Mouse (Mus musculus): ENCODE results near the gene Mgmt. TPM values are rescaled to one million over a fixed set of nuclear protein-coding genes. Genes with fewer than 3 reads are reported as not detected.

Mgmt gene
- polyA plus RNA-seq, 1 experiment, result 7.9 TPM

- no peaks in the 10 kb centered on the region for H3K27me3 ChIP-seq (replicated peaks)
- H3K36me3 ChIP-seq (replicated peaks; ENCODE audit: low read length), result no peaks in the 10 kb centered on the region
- peaks cover 21% of the 10 kb centered on the region for H3K4me1 ChIP-seq
- no peak overlapping the region for H3K4me3 ChIP-seq (replicated peaks)
- TF ChIP-seq GATA1 (IDR thresholded peaks at IDR 0.05; ENCODE audit: borderline replicate concordance, low read length), result no peak
- no peak for TF ChIP-seq FLI1 (IDR thresholded peaks at IDR 0.05; ENCODE audit: low read length)
- H3K9me3 ChIP-seq, result peaks cover 23% of the 10 kb centered on the region
Measured at GRCm38 (mm10) chr7:136897481-136897880, 3.1 kb downstream of the Mgmt start.

GRCm38 (mm10) chr7:136898005-136898404 lies 3.6 kb downstream of the Mgmt start:
- H3K36me3 ChIP-seq (replicated peaks; ENCODE audit: low read length), result no peaks in the 10 kb centered on the region
- TF ChIP-seq FLI1 (IDR thresholded peaks at IDR 0.05; ENCODE audit: low read length) (no peak), GATA1 (IDR thresholded peaks at IDR 0.05; ENCODE audit: borderline replicate concordance, low read length) (no peak)
- H3K9me3 ChIP-seq, result peaks cover 23% of the 10 kb centered on the region
- H3K4me3 ChIP-seq (replicated peaks), result no peak overlapping the region
- H3K27me3 ChIP-seq (replicated peaks), result no peaks in the 10 kb centered on the region
- H3K4me1 ChIP-seq, result peaks cover 21% of the 10 kb centered on the region

GRCm38 (mm10) chr7:136908616-136909144 lies 14.3 kb downstream of the Mgmt start:
- peaks cover 49% of the 10 kb centered on the region for H3K9me3 ChIP-seq
- H3K4me1 ChIP-seq, result peaks cover 3% of the 10 kb centered on the region; the same call in 1 of the 2 replicates
- H3K36me3 ChIP-seq (replicated peaks; ENCODE audit: low read length), result peaks cover 4% of the 10 kb centered on the region
- H3K27me3 ChIP-seq (replicated peaks), result no peaks in the 10 kb centered on the region
- no peak for TF ChIP-seq FLI1 (IDR thresholded peaks at IDR 0.05; ENCODE audit: low read length)
- TF ChIP-seq GATA1 (IDR thresholded peaks at IDR 0.05; ENCODE audit: borderline replicate concordance, low read length), result no peak
- peak overlapping the region; percentile 44 for H3K4me3 ChIP-seq (replicated peaks)

- TF ChIP-seq FLI1 (IDR thresholded peaks at IDR 0.05; ENCODE audit: low read length) (no peak), GATA1 (IDR thresholded peaks at IDR 0.05; ENCODE audit: borderline replicate concordance, low read length) (no peak)
- H3K4me1 ChIP-seq, result peaks cover 4% of the 10 kb centered on the region; the same call in 1 of the 2 replicates
- H3K36me3 ChIP-seq (replicated peaks; ENCODE audit: low read length), result no peaks in the 10 kb centered on the region
- H3K27me3 ChIP-seq (replicated peaks), result no peaks in the 10 kb centered on the region
- H3K4me3 ChIP-seq (replicated peaks), result no peak overlapping the region
- peaks cover 26% of the 10 kb centered on the region for H3K9me3 ChIP-seq
Measured at GRCm38 (mm10) chr7:136912901-136913300, 18.5 kb downstream of the Mgmt start.

- peaks cover 13% of the 10 kb centered on the region for H3K36me3 ChIP-seq (replicated peaks; ENCODE audit: low read length)
- no peak for TF ChIP-seq FLI1 (IDR thresholded peaks at IDR 0.05; ENCODE audit: low read length)
- no peaks in the 10 kb centered on the region for H3K27me3 ChIP-seq (replicated peaks)
- H3K9me3 ChIP-seq, result peaks cover 7% of the 10 kb centered on the region; the same call in 1 of the 2 replicates
- H3K4me3 ChIP-seq (replicated peaks), result no peak overlapping the region
- H3K4me1 ChIP-seq, result peaks cover 6% of the 10 kb centered on the region; the same call in 1 of the 2 replicates
Measured at GRCm38 (mm10) chr7:136916021-136916420, 21.6 kb downstream of the Mgmt start.

GRCm38 (mm10) chr7:136920976-136921755 lies 26.8 kb downstream of the Mgmt start:
- peaks cover 27% of the 10 kb centered on the region for H3K36me3 ChIP-seq (replicated peaks; ENCODE audit: low read length)
- peaks cover 10% of the 10 kb centered on the region; the same call in 1 of the 2 replicates for H3K9me3 ChIP-seq
- no peaks in the 10 kb centered on the region for H3K27me3 ChIP-seq (replicated peaks)
- H3K4me1 ChIP-seq, result peaks cover 8% of the 10 kb centered on the region; the same call in 1 of the 2 replicates
- TF ChIP-seq GATA1 (IDR thresholded peaks at IDR 0.05; ENCODE audit: borderline replicate concordance, low read length), result no peak
- no peak for TF ChIP-seq FLI1 (IDR thresholded peaks at IDR 0.05; ENCODE audit: low read length)
- H3K4me3 ChIP-seq (replicated peaks), result no peak overlapping the region

- Histone ChIP-seq H3K9me3 (peaks cover 10% of the 10 kb centered on the region; the same call in 1 of the 2 replicates), H3K27me3 (replicated peaks) (no peaks in the 10 kb centered on the region), H3K36me3 (replicated peaks; ENCODE audit: low read length) (peaks cover 27% of the 10 kb centered on the region), H3K4me3 (replicated peaks) (no peak overlapping the region), H3K4me1 (peaks cover 12% of the 10 kb centered on the region; the same call in 1 of the 2 replicates)
- TF ChIP-seq GATA1 (IDR thresholded peaks at IDR 0.05; ENCODE audit: borderline replicate concordance, low read length) (no peak), FLI1 (IDR thresholded peaks at IDR 0.05; ENCODE audit: low read length) (no peak)
Measured at GRCm38 (mm10) chr7:136922230-136922629, 27.8 kb downstream of the Mgmt start.

GRCm38 (mm10) chr7:136924610-136925260 lies 30.3 kb downstream of the Mgmt start:
- no peaks in the 10 kb centered on the region for H3K27me3 ChIP-seq (replicated peaks)
- H3K4me3 ChIP-seq (replicated peaks), result peak overlapping the region; percentile 80
- TF ChIP-seq GATA1 (IDR thresholded peaks at IDR 0.05; ENCODE audit: borderline replicate concordance, low read length) (no peak), FLI1 (IDR thresholded peaks at IDR 0.05; ENCODE audit: low read length) (no peak)
- peaks cover 11% of the 10 kb centered on the region; the same call in 1 of the 2 replicates for H3K4me1 ChIP-seq
- H3K36me3 ChIP-seq (replicated peaks; ENCODE audit: low read length), result peaks cover 32% of the 10 kb centered on the region
- peaks cover 10% of the 10 kb centered on the region; the same call in 1 of the 2 replicates for H3K9me3 ChIP-seq

GRCm38 (mm10) chr7:136926178-136926577 lies 31.8 kb downstream of the Mgmt start:
- Histone ChIP-seq H3K4me1 (peaks cover 18% of the 10 kb centered on the region; the same call in 1 of the 2 replicates), H3K9me3 (peaks cover 10% of the 10 kb centered on the region; the same call in 1 of the 2 replicates), H3K27me3 (replicated peaks) (no peaks in the 10 kb centered on the region), H3K36me3 (replicated peaks; ENCODE audit: low read length) (peaks cover 29% of the 10 kb centered on the region), H3K4me3 (replicated peaks) (peak overlapping the region; percentile 59)
- no peak for TF ChIP-seq FLI1 (IDR thresholded peaks at IDR 0.05; ENCODE audit: low read length)
